Mouse (Mus musculus) MEL (cell line): ENCODE data around the gene Zmynd11. TPM values are rescaled to one million over a fixed set of nuclear protein-coding genes. Genes with fewer than 3 reads are reported as not detected.

Source experiments
- DNase-seq: peaks from one replicate; pipeline ENCODE4 v3.0.0; 2011; ENCODE audit warnings: low read depth, low spot score
- H3K27ac ChIP-seq: 2 replicates; pipeline ENCODE4 v1.5.1; 2012; ENCODE audit warnings: low read depth, mild to moderate bottlenecking, control low read depth, low read length, moderate library complexity; ENCODE audit not compliant: control insufficient read depth
- H3K27me3 ChIP-seq, 2 experiments: fragments of 150-350 bp in 1 of 2; sonication (generic) in 1 of 2; 2 replicates each; pipeline ENCODE4 v1.6.1; 2012; ENCODE audit warnings: low read length in 2 of 2, mild to moderate bottlenecking in 2 of 2, improper control_type of control experiment in 1 of 2, moderate library complexity in 1 of 2; ENCODE audit not compliant: insufficient read depth in 2 of 2, control insufficient read depth in 1 of 2
- H3K36me3 ChIP-seq, 2 experiments: 2 replicates each; pipeline ENCODE4 v1.6.1; 2012 to 2014; ENCODE audit warnings: low read length in 2 of 2, improper control_type of control experiment in 1 of 2, inconsistent platforms in 1 of 2, mild to moderate bottlenecking in 1 of 2; ENCODE audit not compliant: insufficient read depth in 2 of 2, control insufficient read depth in 1 of 2
- H3K4me1 ChIP-seq, 2 experiments: fragments of 150-350 bp in 1 of 2; sonication (generic) in 1 of 2; 2 replicates each; pipeline ENCODE4 v1.6.1; 2012; ENCODE audit warnings: low read length in 2 of 2, improper control_type of control experiment in 1 of 2, mild to moderate bottlenecking in 1 of 2; ENCODE audit not compliant: insufficient read depth in 2 of 2, control insufficient read depth in 1 of 2
- H3K4me3 ChIP-seq, 2 experiments: fragments of 150-350 bp in 1 of 2; sonication (generic) in 1 of 2; 2 replicates each; pipeline ENCODE4 v1.5.1; 2012; ENCODE audit warnings: low read depth in 2 of 2, low read length in 2 of 2, mild to moderate bottlenecking in 2 of 2, moderate library complexity in 2 of 2, control low read depth in 1 of 2, improper control_type of control experiment in 1 of 2; ENCODE audit not compliant: control insufficient read depth in 1 of 2, insufficient read depth in 1 of 2
- H3K79me2 ChIP-seq: 2 replicates; pipeline ENCODE4 v1.6.1; 2012; ENCODE audit warnings: mild to moderate bottlenecking, low read length, moderate library complexity; ENCODE audit not compliant: control insufficient read depth, poor library complexity, insufficient read depth
- H3K9ac ChIP-seq: 2 replicates; pipeline ENCODE4 v1.6.1; 2012; ENCODE audit warnings: low read depth, mild to moderate bottlenecking, control low read depth, low read length, moderate library complexity; ENCODE audit not compliant: control insufficient read depth, poor library complexity, severe bottlenecking
- H3K9me3 ChIP-seq: fragments of 150-350 bp; sonication (generic); replicated peaks from 2 replicates; pipeline ENCODE4 v1.6.1; 2012; ENCODE audit warnings: mild to moderate bottlenecking, low read length, improper control_type of control experiment, moderate library complexity; ENCODE audit not compliant: insufficient read depth
- BHLHE40 ChIP-seq: IDR thresholded peaks from 2 replicates; pipeline ENCODE4 v1.6.1; 2012; ENCODE audit warnings: low read depth, mild to moderate bottlenecking, inconsistent platforms, low read length, improper control_type of control experiment, borderline replicate concordance
- CHD1 ChIP-seq: IDR thresholded peaks from 2 replicates; pipeline ENCODE4 v1.6.1; 2012; ENCODE audit warnings: low read depth, mild to moderate bottlenecking, inconsistent platforms, low read length, improper control_type of control experiment
- CTCF ChIP-seq, 3 experiments: IDR thresholded peaks in 2 of 3; conservative IDR thresholded peaks in 1 of 3; 2 replicates each; pipeline ENCODE4 v1.5.1; 2011 to 2012; ENCODE audit warnings: low read length in 3 of 3, low read depth in 2 of 3, mild to moderate bottlenecking in 2 of 3, improper control_type of control experiment in 1 of 3, inconsistent platforms in 1 of 3, mixed read lengths in 1 of 3, moderate library complexity in 1 of 3; ENCODE audit not compliant: control insufficient read depth in 1 of 3, insufficient read depth in 1 of 3, poor library complexity in 1 of 3, severe bottlenecking in 1 of 3
- ELF1 ChIP-seq: IDR thresholded peaks from 2 replicates; pipeline ENCODE4 v1.6.1; 2014; ENCODE audit warnings: low read depth, mild to moderate bottlenecking, inconsistent platforms, low read length, improper control_type of control experiment, moderate library complexity
- GATA1 ChIP-seq: IDR thresholded peaks from 2 replicates; pipeline ENCODE4 v1.6.1; 2011; ENCODE audit warnings: low read depth, low read length, improper control_type of control experiment
- HCFC1 ChIP-seq: IDR thresholded peaks from 2 replicates; pipeline ENCODE4 v1.6.1; 2012; ENCODE audit warnings: low read depth, mild to moderate bottlenecking, inconsistent platforms, low read length, improper control_type of control experiment, moderate library complexity
- MAFK ChIP-seq: IDR thresholded peaks from 2 replicates; pipeline ENCODE4 v1.6.1; 2011; ENCODE audit warnings: low read depth, mild to moderate bottlenecking, low read length, improper control_type of control experiment, borderline replicate concordance
- MAZ ChIP-seq: IDR thresholded peaks from 2 replicates; pipeline ENCODE4 v1.6.1; 2012; ENCODE audit warnings: low read depth, mild to moderate bottlenecking, inconsistent platforms, low read length, improper control_type of control experiment
- MYB ChIP-seq: IDR thresholded peaks from 2 replicates; pipeline ENCODE4 v1.6.1; 2011; ENCODE audit warnings: mild to moderate bottlenecking, low read depth, low read length, improper control_type of control experiment
- MYC ChIP-seq: IDR thresholded peaks from 2 replicates; pipeline ENCODE4 v1.6.1; 2011; ENCODE audit warnings: low read depth, mild to moderate bottlenecking, low read length, improper control_type of control experiment, moderate library complexity
- RAD21 ChIP-seq: IDR thresholded peaks from 2 replicates; pipeline ENCODE4 v1.6.1; 2011; ENCODE audit warnings: mild to moderate bottlenecking, low read depth, low read length, improper control_type of control experiment
- SMC3 ChIP-seq: IDR thresholded peaks from 2 replicates; pipeline ENCODE4 v1.6.1; 2011; ENCODE audit warnings: low read depth, low read length, improper control_type of control experiment
- TBP ChIP-seq: IDR thresholded peaks from 2 replicates; pipeline ENCODE4 v1.8.0; 2011; ENCODE audit warnings: low read depth, low read length, improper control_type of control experiment
- UBTF ChIP-seq: IDR thresholded peaks from 2 replicates; pipeline ENCODE4 v1.6.1; 2012; ENCODE audit warnings: low read depth, mild to moderate bottlenecking, inconsistent platforms, low read length, improper control_type of control experiment, moderate library complexity, borderline replicate concordance; ENCODE audit not compliant: insufficient read depth
- USF2 ChIP-seq, 2 experiments: IDR thresholded peaks; 2 replicates each; pipeline ENCODE4 v1.6.1; 2011 to 2012; ENCODE audit warnings: improper control_type of control experiment in 2 of 2, low read length in 2 of 2, borderline replicate concordance in 1 of 2, inconsistent platforms in 1 of 2, low read depth in 1 of 2, mild to moderate bottlenecking in 1 of 2; ENCODE audit not compliant: insufficient read depth in 1 of 2
- ZC3H11A ChIP-seq: IDR thresholded peaks from 2 replicates; pipeline ENCODE4 v1.6.1; 2012; ENCODE audit warnings: low read depth, mild to moderate bottlenecking, inconsistent platforms, low read length, improper control_type of control experiment
- ZKSCAN1 ChIP-seq: IDR thresholded peaks from 2 replicates; pipeline ENCODE4 v1.6.1; 2012; ENCODE audit warnings: low read depth, mild to moderate bottlenecking, inconsistent platforms, low read length, improper control_type of control experiment, moderate library complexity
- ZMIZ1 ChIP-seq: IDR thresholded peaks from 2 replicates; pipeline ENCODE4 v1.6.1; 2012; ENCODE audit warnings: low read depth, mild to moderate bottlenecking, inconsistent platforms, low read length, improper control_type of control experiment, moderate library complexity
- polyA plus RNA-seq, 2 experiments: library from polyadenylated mRNA; stranded (reverse) in 1 of 2; unstranded in 1 of 2; fragments of >175 nt in 1 of 2; fragments of >200 nt in 1 of 2; gene quantifications; 2 replicates each; pipeline versions ENCODE4 v1.2.1 to v1.2.4; 2012; ENCODE audit warnings: low replicate concordance in 2 of 2, low read depth in 1 of 2; ENCODE audit not compliant: insufficient read length in 2 of 2, insufficient read depth in 1 of 2, missing spikeins in 1 of 2
- total RNA-seq: library from RNA; depleted of rRNA; stranded (reverse); fragments of 300-350 nt; gene quantifications from 2 replicates; pipeline ENCODE4 v1.2.3, GENCODE M21; 2012

Zmynd11 gene
- total and polyA plus RNA-seq, 3 experiments, result 21.8 to 310 (median 33.0) TPM

DNA sequence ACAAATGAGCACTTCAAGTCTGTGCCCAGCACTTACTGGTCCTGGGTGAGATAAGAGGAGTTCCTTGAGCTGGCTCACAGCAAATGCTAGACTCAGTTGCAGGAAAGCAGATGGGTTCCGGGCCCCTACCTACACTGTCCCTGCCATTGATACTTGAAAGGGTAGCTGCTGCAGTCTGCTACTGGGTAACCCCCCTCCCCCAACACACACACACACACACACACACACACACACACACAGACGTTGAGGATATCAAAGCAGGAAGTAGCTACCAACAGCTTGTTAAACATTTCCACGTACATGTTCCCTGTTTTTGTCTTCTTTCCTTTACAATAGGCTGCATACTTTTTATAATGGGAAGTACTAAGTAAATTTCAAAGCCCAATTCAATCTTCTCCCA is 127.2 kb downstream of the Zmynd11 start:
- TF ChIP-seq MAFK (no peak), MYB (no peak), MAZ (no peak), SMC3 (no peak), UBTF (no peak), TBP (no peak), ZKSCAN1 (no peak)
- TF ChIP-seq, all 39 proteins: peak for 0
- no peaks in the 10 kb centered on the region for H3K79me2 ChIP-seq
- H3K4me1 ChIP-seq, result no peaks in the 10 kb centered on the region
- no peak overlapping the region for H3K4me3 ChIP-seq
- H3K9me3 ChIP-seq, result no peaks in the 10 kb centered on the region
- peak; percentile 31 for DNase-seq
- H3K27ac ChIP-seq, result no peak overlapping the region
- no peak overlapping the region for H3K9ac ChIP-seq
- H3K36me3 ChIP-seq, result no peaks in the 10 kb centered on the region; a peak in 1 of 4 replicates
- H3K27me3 ChIP-seq, result no peaks in the 10 kb centered on the region; a peak in 2 of 4 replicates

GRCm38 (mm10) chr13:9636505-9636904 is 128.6 kb downstream of the Zmynd11 start:
- Histone ChIP-seq H3K9ac (no peak overlapping the region), H3K9me3 (no peaks in the 10 kb centered on the region), H3K79me2 (no peaks in the 10 kb centered on the region), H3K27ac (no peak overlapping the region), H3K4me3 (peak overlapping the region in 1 of 2 experiments; percentile 29; a peak in 1 of 4 replicates), H3K36me3 (no peaks in the 10 kb centered on the region; a peak in 1 of 4 replicates), H3K27me3 (no peaks in the 10 kb centered on the region; a peak in 2 of 4 replicates), H3K4me1 (no peaks in the 10 kb centered on the region)
- peak; percentile 56 for DNase-seq
- peak; percentile 35 to 54 (median 41); a peak in 5 of 6 replicates for TF ChIP-seq CTCF (IDR thresholded peaks at IDR 0.05 in 2 of 3, conservative IDR thresholded peaks at IDR 0.05 in 1 of 3; ENCODE audit: control insufficient read depth in 1 of 3, insufficient read depth in 1 of 3, low read depth in 2 of 3, low read length in 3 of 3, poor library complexity in 1 of 3, severe bottlenecking in 1 of 3)
- TF ChIP-seq HCFC1, result no peak
- no peak for TF ChIP-seq ZMIZ1
- TF ChIP-seq ELF1, result no peak
- no peak for TF ChIP-seq MYB
- TF ChIP-seq ZC3H11A, result peak; percentile 40
- no peak for TF ChIP-seq GATA1
- no peak for TF ChIP-seq CHD1
- TF ChIP-seq MYC, result no peak
- TF ChIP-seq USF2 (IDR thresholded peaks at IDR 0.05; ENCODE audit: borderline replicate concordance in 1 of 2, insufficient read depth in 1 of 2, low read depth in 1 of 2, low read length in 2 of 2), result no peak
- TF ChIP-seq BHLHE40, result no peak
- peak; percentile 56 for TF ChIP-seq SMC3
- peak; percentile 55 for TF ChIP-seq RAD21
